Mouse (Mus musculus): ENCODE measurements around the gene Ghr. TPM values are rescaled to one million over a fixed set of nuclear protein-coding genes. Genes with fewer than 3 reads are reported as not detected.
A peak's percentile ranks its signal among the peaks of the same experiment; 100 is the strongest.

Ghr gene
- polyA plus RNA-seq, 1 experiment from 2014 or later, result 99.0 TPM

GRCm38 (mm10) chr15:3580216-3580615 is 3.1 kb downstream of the Ghr start:
- Histone ChIP-seq H3K4me3 (ENCODE audit: low read depth, low read length) (peak overlapping the region; percentile 25; the same call in 1 of the 2 replicates), H3K27ac (replicated peaks) (0 out of 2 replicates have a peak overlapping the region, but pooled peaks have one; percentile 36), H3K36me3 (ENCODE audit: control insufficient read depth, insufficient read depth, low read length) (no peaks in the 10 kb centered on the region), H3K4me1 (replicated peaks; ENCODE audit: control insufficient read depth, insufficient read depth) (peaks cover 3% of the 10 kb centered on the region; the same call in 1 of the 2 replicates), H3K4me2 (replicated peaks; ENCODE audit: low read depth) (peak overlapping the region; percentile 55; the same call in 1 of the 2 replicates), H3K9ac (ENCODE audit: low read length) (no peak overlapping the region), H3K27me3 (ENCODE audit: control insufficient read depth, insufficient read depth, low read length) (no peaks in the 10 kb centered on the region), H3K9me3 (ENCODE audit: control insufficient read depth, low read length) (no peaks in the 10 kb centered on the region)
- DNase-seq (ENCODE audit: low spot score) (peak; percentile 29), ATAC-seq (ENCODE audit: low FRiP score, low TSS enrichment) (peak; percentile 41)
- TF ChIP-seq CTCF (IDR thresholded peaks at IDR 0.05; ENCODE audit: low read depth) (no peak), EP300 (optimal IDR thresholded peaks at IDR 0.05) (no peak)
- WGBS, result 4% methylated on average over 2 of the region's 2 CpGs

GRCm38 (mm10) chr15:3578286-3578980 is 4.9 kb downstream of the Ghr start:
- Histone ChIP-seq H3K4me2 (replicated peaks; ENCODE audit: low read depth) (peak overlapping the region; percentile 14; the same call in 1 of the 2 replicates), H3K9me3 (ENCODE audit: control insufficient read depth, low read length) (no peaks in the 10 kb centered on the region), H3K9ac (ENCODE audit: low read length) (no peak overlapping the region), H3K27ac (replicated peaks) (no peak overlapping the region), H3K4me1 (replicated peaks; ENCODE audit: control insufficient read depth, insufficient read depth) (peaks cover 5% of the 10 kb centered on the region; the same call in 1 of the 2 replicates), H3K27me3 (ENCODE audit: control insufficient read depth, insufficient read depth, low read length) (no peaks in the 10 kb centered on the region), H3K4me3 (ENCODE audit: low read depth, low read length) (no peak overlapping the region), H3K36me3 (ENCODE audit: control insufficient read depth, insufficient read depth, low read length) (no peaks in the 10 kb centered on the region)
- no peak for TF ChIP-seq EP300 (optimal IDR thresholded peaks at IDR 0.05)
- TF ChIP-seq CTCF (IDR thresholded peaks at IDR 0.05; ENCODE audit: low read depth), result no peak
- WGBS, result 47% methylated on average over 5 of the region's 5 CpGs
- DNase-seq (ENCODE audit: low spot score), result no peak
- ATAC-seq (ENCODE audit: low FRiP score, low TSS enrichment), result no peak

- H3K4me1 ChIP-seq (replicated peaks; ENCODE audit: control insufficient read depth, insufficient read depth), result no peaks in the 10 kb centered on the region
- no peak overlapping the region for H3K27ac ChIP-seq (replicated peaks)
- no peak overlapping the region for H3K4me2 ChIP-seq (replicated peaks; ENCODE audit: low read depth)
- no peak for ATAC-seq (ENCODE audit: low FRiP score, low TSS enrichment)
- no peak for DNase-seq (ENCODE audit: low spot score)
- H3K9me3 ChIP-seq (ENCODE audit: control insufficient read depth, low read length), result no peaks in the 10 kb centered on the region
- no peak overlapping the region for H3K4me3 ChIP-seq (ENCODE audit: low read depth, low read length)
- no peaks in the 10 kb centered on the region for H3K36me3 ChIP-seq (ENCODE audit: control insufficient read depth, insufficient read depth, low read length)
- WGBS, result 68% methylated on average over 2 of the region's 2 CpGs
- H3K9ac ChIP-seq (ENCODE audit: low read length), result no peak overlapping the region
- H3K27me3 ChIP-seq (ENCODE audit: control insufficient read depth, insufficient read depth, low read length), result no peaks in the 10 kb centered on the region
- no peak for TF ChIP-seq CTCF (IDR thresholded peaks at IDR 0.05; ENCODE audit: low read depth)
- no peak for TF ChIP-seq EP300 (optimal IDR thresholded peaks at IDR 0.05)
Observed at GRCm38 (mm10) chr15:3569178-3569903, 14.0 kb downstream of the Ghr start.

GRCm38 (mm10) chr15:3564570-3564969 is 18.7 kb downstream of the Ghr start:
- H3K9me3 ChIP-seq (ENCODE audit: control insufficient read depth, low read length), result no peaks in the 10 kb centered on the region
- no peak overlapping the region for H3K4me2 ChIP-seq (replicated peaks; ENCODE audit: low read depth)
- 41% methylated on average over 4 of the region's 4 CpGs for WGBS
- H3K4me1 ChIP-seq (replicated peaks; ENCODE audit: control insufficient read depth, insufficient read depth), result no peaks in the 10 kb centered on the region
- no peak overlapping the region for H3K9ac ChIP-seq (ENCODE audit: low read length)
- ATAC-seq (ENCODE audit: low FRiP score, low TSS enrichment) (no peak), DNase-seq (ENCODE audit: low spot score) (no peak)
- TF ChIP-seq EP300 (optimal IDR thresholded peaks at IDR 0.05), result no peak
- TF ChIP-seq CTCF (IDR thresholded peaks at IDR 0.05; ENCODE audit: low read depth), result no peak
- no peak overlapping the region for H3K4me3 ChIP-seq (ENCODE audit: low read depth, low read length)
- no peaks in the 10 kb centered on the region for H3K36me3 ChIP-seq (ENCODE audit: control insufficient read depth, insufficient read depth, low read length)
- no peak overlapping the region for H3K27ac ChIP-seq (replicated peaks)
- no peaks in the 10 kb centered on the region for H3K27me3 ChIP-seq (ENCODE audit: control insufficient read depth, insufficient read depth, low read length)

GRCm38 (mm10) chr15:3563929-3564516 is 19.3 kb downstream of the Ghr start:
- no peak overlapping the region for H3K4me3 ChIP-seq (ENCODE audit: low read depth, low read length)
- no peaks in the 10 kb centered on the region for H3K27me3 ChIP-seq (ENCODE audit: control insufficient read depth, insufficient read depth, low read length)
- DNase-seq (ENCODE audit: low spot score) (no peak), ATAC-seq (ENCODE audit: low FRiP score, low TSS enrichment) (no peak)
- TF ChIP-seq EP300 (optimal IDR thresholded peaks at IDR 0.05) (no peak), CTCF (IDR thresholded peaks at IDR 0.05; ENCODE audit: low read depth) (no peak)
- H3K4me2 ChIP-seq (replicated peaks; ENCODE audit: low read depth), result no peak overlapping the region
- H3K9me3 ChIP-seq (ENCODE audit: control insufficient read depth, low read length), result no peaks in the 10 kb centered on the region
- no peaks in the 10 kb centered on the region for H3K36me3 ChIP-seq (ENCODE audit: control insufficient read depth, insufficient read depth, low read length)
- 51% methylated on average over 7 of the region's 7 CpGs for WGBS
- H3K27ac ChIP-seq (replicated peaks), result no peak overlapping the region
- no peak overlapping the region for H3K9ac ChIP-seq (ENCODE audit: low read length)
- no peaks in the 10 kb centered on the region for H3K4me1 ChIP-seq (replicated peaks; ENCODE audit: control insufficient read depth, insufficient read depth)
